Mouse (Mus musculus): ENCODE data around the gene Gm13290.
"Not testable (repeated sequence)": the region's sequence is repeated elsewhere in the genome, so short reads cannot be mapped to it uniquely, and the experiment has no call there.

Gene Gm13290

DNA sequence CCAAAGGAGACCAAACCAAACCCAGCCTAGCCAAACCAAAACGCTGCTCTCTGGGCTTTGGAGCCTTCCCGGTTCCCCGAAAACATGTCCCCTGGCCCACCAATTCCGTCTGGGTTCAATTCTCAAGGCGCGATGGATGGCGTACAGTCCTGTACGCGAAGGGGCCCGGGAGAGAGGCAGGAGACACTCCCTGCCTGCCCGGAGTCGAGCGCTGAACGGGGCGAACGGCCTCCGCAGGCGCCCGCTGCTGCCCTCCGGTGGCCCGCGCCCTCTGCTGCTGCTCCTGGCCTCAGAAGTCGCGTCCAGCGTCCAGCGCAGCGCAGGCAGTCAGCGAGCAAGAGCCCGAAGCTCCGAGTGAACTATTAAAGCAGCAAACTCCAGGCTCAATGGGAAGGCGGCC is 8.7 kb downstream of the Gm13290 start:
- not testable (repeated sequence) for DNase-seq (ENCODE audit: low spot score)

DNA sequence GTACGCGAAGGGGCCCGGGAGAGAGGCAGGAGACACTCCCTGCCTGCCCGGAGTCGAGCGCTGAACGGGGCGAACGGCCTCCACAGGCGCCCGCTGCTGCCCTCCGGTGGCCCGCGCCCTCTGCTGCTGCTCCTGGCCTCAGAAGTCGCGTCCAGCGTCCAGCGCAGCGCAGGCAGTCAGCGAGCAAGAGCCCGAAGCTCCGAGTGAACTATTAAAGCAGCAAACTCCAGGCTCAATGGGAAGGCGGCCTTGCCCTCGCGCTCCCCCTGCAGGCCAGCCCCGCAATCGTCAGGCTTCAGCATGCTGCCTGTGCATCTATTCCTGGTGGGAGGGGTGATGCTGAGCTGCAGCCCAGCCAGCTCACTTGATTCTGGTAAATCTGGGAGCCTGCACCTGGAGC is 11.8 kb downstream of the Gm13290 start, which contains the start of gene Gm13276:
TSS of gene Gm13276 (plus strand) at position 301 of the 400 bp plus-strand sequence.
- DNase-seq (ENCODE audit: low spot score), result not testable (repeated sequence)

DNA sequence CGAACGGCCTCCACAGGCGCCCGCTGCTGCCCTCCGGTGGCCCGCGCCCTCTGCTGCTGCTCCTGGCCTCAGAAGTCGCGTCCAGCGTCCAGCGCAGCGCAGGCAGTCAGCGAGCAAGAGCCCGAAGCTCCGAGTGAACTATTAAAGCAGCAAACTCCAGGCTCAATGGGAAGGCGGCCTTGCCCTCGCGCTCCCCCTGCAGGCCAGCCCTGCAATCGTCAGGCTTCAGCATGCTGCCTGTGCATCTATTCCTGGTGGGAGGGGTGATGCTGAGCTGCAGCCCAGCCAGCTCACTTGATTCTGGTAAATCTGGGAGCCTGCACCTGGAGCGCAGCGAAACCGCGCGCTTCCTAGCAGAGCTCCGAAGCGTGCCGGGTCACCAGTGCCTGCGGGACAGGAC is 14.8 kb downstream of the Gm13290 start, which contains the start of gene Gm13277:
TSS of gene Gm13277 (plus strand) at position 231 of the 400 bp plus-strand sequence.
- peak; percentile 58 for DNase-seq (ENCODE audit: low spot score)

DNA sequence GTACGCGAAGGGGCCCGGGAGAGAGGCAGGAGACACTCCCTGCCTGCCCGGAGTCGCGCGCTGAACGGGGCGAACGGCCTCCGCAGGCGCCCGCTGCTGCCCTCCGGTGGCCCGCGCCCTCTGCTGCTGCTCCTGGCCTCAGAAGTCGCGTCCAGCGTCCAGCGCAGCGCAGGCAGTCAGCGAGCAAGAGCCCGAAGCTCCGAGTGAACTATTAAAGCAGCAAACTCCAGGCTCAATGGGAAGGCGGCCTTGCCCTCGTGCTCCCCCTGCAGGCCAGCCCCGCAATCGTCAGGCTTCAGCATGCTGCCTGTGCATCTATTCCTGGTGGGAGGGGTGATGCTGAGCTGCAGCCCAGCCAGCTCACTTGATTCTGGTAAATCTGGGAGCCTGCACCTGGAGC is 17.6 kb downstream of the Gm13290 start, which contains the start of gene Gm13278:
TSS of gene Gm13278 (plus strand) at position 301 of the 400 bp plus-strand sequence.
- not testable (repeated sequence) for DNase-seq (ENCODE audit: low spot score)

DNA sequence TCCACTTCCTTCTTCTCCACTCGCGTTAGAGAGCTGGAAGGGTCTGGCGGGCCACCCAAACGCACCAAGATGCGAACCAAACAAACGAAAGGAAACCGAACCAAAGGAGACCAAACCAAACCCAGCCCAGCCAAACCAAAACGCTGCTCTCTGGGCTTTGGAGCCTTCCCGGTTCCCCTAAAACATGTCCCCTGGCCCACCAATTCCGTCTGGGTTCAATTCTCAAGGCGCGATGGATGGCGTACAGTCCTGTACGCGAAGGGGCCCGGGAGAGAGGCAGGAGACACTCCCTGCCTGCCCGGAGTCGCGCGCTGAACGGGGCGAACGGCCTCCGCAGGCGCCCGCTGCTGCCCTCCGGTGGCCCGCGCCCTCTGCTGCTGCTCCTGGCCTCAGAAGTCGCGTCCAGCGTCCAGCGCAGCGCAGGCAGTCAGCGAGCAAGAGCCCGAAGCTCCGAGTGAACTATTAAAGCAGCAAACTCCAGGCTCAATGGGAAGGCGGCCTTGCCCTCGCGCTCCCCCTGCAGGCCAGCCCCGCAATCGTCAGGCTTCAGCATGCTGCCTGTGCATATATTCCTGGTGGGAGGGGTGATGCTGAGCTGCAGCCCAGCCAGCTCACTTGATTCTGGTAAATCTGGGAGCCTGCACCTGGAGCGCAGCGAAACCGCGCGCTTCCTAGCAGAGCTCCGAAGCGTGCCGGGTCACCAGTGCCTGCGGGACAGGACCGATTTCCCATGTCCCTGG is 20.5 kb downstream of the Gm13290 start, which contains the start of gene Gm13275:
TSS of gene Gm13275 (plus strand) at position 552 of the 740 bp plus-strand sequence.
- peak; percentile 42 for DNase-seq (ENCODE audit: low spot score)

DNA sequence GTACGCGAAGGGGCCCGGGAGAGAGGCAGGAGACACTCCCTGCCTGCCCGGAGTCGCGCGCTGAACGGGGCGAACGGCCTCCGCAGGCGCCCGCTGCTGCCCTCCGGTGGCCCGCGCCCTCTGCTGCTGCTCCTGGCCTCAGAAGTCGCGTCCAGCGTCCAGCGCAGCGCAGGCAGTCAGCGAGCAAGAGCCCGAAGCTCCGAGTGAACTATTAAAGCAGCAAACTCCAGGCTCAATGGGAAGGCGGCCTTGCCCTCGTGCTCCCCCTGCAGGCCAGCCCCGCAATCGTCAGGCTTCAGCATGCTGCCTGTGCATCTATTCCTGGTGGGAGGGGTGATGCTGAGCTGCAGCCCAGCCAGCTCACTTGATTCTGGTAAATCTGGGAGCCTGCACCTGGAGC is 23.5 kb downstream of the Gm13290 start, which contains the start of gene Gm13279:
TSS of gene Gm13279 (plus strand) at position 301 of the 400 bp plus-strand sequence.
- not testable (repeated sequence) for DNase-seq (ENCODE audit: low spot score)

DNA sequence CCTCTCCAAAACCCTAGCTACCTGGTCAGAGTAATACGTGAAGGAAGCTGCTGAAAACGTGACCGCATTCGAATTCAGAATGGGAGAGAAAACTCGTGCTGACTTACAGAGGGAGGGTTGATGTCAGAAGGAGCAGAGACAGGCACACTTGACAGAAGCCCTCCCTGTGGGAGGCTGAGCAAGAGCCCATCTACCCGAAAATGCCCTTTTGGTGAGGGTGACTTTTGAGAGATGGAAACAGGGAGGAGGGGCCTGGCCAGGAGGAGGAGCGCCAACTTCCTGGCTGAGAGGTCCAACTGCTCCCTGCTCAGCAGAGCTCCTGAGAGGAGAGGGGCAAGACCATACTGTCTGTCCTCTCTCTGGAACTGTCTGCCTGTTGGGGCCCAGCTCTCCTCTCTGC is 25.7 kb downstream of the Gm13290 start, which contains the start of gene Gm13285:
TSS of gene Gm13285 (plus strand) at position 301 of the 400 bp plus-strand sequence.
- DNase-seq (ENCODE audit: low spot score), result not testable (repeated sequence)

DNA sequence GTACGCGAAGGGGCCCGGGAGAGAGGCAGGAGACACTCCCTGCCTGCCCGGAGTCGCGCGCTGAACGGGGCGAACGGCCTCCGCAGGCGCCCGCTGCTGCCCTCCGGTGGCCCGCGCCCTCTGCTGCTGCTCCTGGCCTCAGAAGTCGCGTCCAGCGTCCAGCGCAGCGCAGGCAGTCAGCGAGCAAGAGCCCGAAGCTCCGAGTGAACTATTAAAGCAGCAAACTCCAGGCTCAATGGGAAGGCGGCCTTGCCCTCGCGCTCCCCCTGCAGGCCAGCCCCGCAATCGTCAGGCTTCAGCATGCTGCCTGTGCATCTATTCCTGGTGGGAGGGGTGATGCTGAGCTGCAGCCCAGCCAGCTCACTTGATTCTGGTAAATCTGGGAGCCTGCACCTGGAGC is 29.3 kb downstream of the Gm13290 start, which contains the start of gene Gm13287:
TSS of gene Gm13287 (plus strand) at position 301 of the 400 bp plus-strand sequence.
- not testable (repeated sequence) for DNase-seq (ENCODE audit: low spot score)

DNA sequence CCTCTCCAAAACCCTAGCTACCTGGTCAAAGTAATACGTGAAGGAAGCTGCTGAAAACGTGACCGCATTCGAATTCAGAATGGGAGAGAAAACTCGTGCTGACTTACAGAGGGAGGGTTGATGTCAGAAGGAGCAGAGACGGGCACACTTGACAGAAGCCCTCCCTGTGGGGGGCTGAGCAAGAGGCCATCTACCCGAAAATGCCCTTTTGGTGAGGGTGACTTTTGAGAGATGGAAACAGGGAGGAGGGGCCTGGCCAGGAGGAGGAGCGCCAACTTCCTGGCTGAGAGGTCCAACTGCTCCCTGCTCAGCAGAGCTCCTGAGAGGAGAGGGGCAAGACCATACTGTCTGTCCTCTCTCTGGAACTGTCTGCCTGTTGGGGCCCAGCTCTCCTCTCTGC is 31.6 kb downstream of the Gm13290 start, which contains the start of gene Gm13288:
TSS of gene Gm13288 (plus strand) at position 301 of the 400 bp plus-strand sequence.
- not testable (repeated sequence) for DNase-seq (ENCODE audit: low spot score)

DNA sequence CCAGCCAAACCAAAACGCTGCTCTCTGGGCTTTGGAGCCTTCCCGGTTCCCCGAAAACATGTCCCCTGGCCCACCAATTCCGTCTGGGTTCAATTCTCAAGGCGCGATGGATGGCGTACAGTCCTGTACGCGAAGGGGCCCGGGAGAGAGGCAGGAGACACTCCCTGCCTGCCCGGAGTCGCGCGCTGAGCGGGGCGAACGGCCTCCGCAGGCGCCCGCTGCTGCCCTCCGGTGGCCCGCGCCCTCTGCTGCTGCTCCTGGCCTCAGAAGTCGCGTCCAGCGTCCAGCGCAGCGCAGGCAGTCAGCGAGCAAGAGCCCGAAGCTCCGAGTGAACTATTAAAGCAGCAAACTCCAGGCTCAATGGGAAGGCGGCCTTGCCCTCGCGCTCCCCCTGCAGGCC is 32.1 kb downstream of the Gm13290 start:
- not testable (repeated sequence) for DNase-seq (ENCODE audit: low spot score)

DNA sequence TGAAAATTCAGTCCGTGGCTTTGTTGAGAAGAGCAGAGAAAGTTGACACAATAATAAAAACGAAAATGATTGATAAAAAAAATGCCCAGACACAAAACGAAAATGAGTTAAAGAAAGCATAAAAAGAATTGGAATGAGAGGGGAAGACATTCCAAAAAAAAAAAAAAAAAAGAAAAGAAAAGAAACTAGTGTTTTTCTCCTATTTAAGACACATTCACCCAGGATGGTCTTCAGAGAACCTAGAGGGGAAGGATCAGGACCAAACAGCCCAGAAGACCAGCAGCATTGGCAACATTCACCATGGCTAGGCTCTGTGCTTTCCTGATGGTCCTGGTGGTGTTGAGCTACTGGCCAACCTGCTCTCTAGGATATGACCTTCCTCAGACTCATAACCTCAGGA is 42.3 kb downstream of the Gm13290 start, which contains the start of gene Ifna7:
TSS of gene Ifna7 (plus strand) at position 301 of the 400 bp plus-strand sequence.
- DNase-seq (ENCODE audit: low spot score), result no peak

DNA sequence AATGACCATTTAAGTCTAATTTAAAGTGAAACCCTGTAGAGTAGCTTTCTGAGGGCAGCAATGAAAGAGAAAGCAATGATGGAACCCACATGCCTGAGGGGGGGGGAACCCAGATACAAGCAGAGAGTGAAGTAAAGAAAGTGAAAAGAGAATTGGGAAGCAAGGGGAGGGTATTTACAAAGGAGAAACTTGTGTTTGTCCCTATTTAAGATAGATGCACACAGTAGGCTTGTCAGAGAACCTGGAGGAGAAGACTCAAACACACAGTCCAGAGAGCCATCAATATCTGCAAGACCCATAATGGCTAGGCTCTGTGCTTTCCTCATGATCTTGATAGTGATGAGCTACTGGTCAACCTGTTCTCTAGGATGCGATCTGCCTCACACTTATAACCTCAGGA is 46.0 kb downstream of the Gm13290 start, which contains the start of gene Ifna11:
TSS of gene Ifna11 (plus strand) at position 301 of the 400 bp plus-strand sequence.
- DNase-seq (ENCODE audit: low spot score), result no peak

DNA sequence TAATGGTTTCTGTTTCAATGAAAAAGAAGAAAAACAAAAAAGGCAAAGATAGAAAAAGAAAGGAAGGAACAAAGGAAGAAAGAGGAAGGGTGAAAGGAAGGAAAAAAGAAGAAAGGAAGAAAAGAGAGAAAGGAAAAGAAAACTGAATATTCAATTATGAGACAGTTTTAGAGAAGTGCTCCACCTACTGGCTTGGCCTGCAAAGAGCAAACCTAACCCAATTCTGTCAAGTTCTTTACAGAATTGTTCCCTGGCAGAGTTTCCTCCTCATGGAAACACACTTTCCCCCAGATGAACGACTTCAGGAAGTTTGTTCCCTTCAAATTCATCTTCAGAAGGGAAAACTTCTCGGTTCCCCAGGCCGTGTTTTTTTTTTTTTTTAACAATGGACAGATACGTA is 49.4 kb downstream of the Gm13290 start:
- no peak for DNase-seq (ENCODE audit: low spot score)

All from layer of hippocampus, adult 9-10 months (tissue).